Mouse (Mus musculus) liver, embryonic 16.5 days (tissue): Measurements from ENCODE around the gene Tmem232. TPM values are rescaled to one million over a fixed set of nuclear protein-coding genes. Genes with fewer than 3 reads are reported as not detected.

Experiments used
- ATAC-seq: fragments of 200-750 bp; cut with Nextera tagmentation; 2 replicates; pipeline ENCODE4 v1.8.0; 2017; ENCODE audit warnings: low read depth, mild to moderate bottlenecking, moderate number of reproducible peaks, moderate library complexity
- H3K27ac ChIP-seq: fragments of 300-500 bp; sonication (generic); 2 replicates; pipeline ENCODE4 v1.5.1; 2014; ENCODE audit warnings: mild to moderate bottlenecking, low read length
- H3K27me3 ChIP-seq: fragments of 300-500 bp; sonication (generic); 2 replicates; pipeline ENCODE4 v1.6.1; 2014; ENCODE audit warnings: low read depth, low read length, mixed read lengths; ENCODE audit not compliant: control insufficient read depth, insufficient read depth
- H3K36me3 ChIP-seq: fragments of 300-500 bp; sonication (generic); 2 replicates; pipeline ENCODE4 v1.6.1; 2014; ENCODE audit warnings: mild to moderate bottlenecking; ENCODE audit not compliant: control insufficient read depth, insufficient read depth
- H3K4me1 ChIP-seq: fragments of 300-500 bp; sonication (generic); 2 replicates; pipeline ENCODE4 v1.6.1; 2014; ENCODE audit warnings: low read depth, low read length, mixed read lengths; ENCODE audit not compliant: control insufficient read depth
- H3K4me2 ChIP-seq: fragments of 300-500 bp; sonication (generic); 2 replicates; pipeline ENCODE4 v1.6.1; 2014; ENCODE audit warnings: low read depth, low read length, mixed read lengths
- H3K4me3 ChIP-seq: fragments of 300-500 bp; sonication (generic); 2 replicates; pipeline ENCODE4 v1.5.1; 2014; ENCODE audit warnings: low read depth, mild to moderate bottlenecking, low read length
- H3K9ac ChIP-seq: fragments of 300-500 bp; sonication (generic); 2 replicates; pipeline ENCODE4 v1.6.1; 2014; ENCODE audit warnings: low read depth, low read length
- H3K9me3 ChIP-seq: fragments of 300-500 bp; sonication (generic); replicated peaks from 2 replicates; pipeline ENCODE4 v1.6.1; 2016; ENCODE audit warnings: low read length; ENCODE audit not compliant: control insufficient read depth
- WGBS: fragments of 180-500 bp; shearing (Covaris S2); extraction: QIAGEN DNeasy Blood & Tissue Kit; methylation state at CpG from one replicate; pipeline ENCODE4 v1.1.7; 2014; ENCODE audit not compliant: insufficient replicate concordance; 5-methylcytosine and 5-hydroxymethylcytosine counted together
- polyA plus RNA-seq: library from polyadenylated mRNA; unstranded; fragments of >200 nt; fragmentation: Nextera tagmentation; extraction: Ambion mirVana; gene quantifications from 2 replicates; pipeline ENCODE4 v1.2.1, GENCODE M21; 2015

The Tmem232 gene
- polyA plus RNA-seq, 1 experiment from 2014 or later = not detected

DNA sequence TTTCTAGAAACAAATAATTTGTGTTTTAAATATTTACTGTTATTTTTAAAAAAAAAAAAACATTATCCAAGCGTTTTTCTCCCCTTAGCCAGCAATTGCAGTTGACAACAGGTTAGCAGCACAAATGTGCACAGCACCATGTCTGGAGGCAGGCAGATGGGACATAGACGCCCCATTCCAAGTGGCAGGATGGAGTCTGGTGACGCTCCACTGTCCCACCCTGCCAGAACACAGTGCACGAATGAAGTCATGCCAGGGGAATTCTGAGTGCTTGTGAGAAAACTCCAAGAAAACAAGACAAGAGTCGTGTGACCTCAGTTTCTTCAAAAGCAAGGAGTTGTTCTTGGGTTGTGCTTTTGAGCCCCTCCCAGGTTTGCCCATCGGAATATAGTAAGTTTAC lies 22.8 kb upstream of the Tmem232 start:
- Histone ChIP-seq H3K9ac (no peak overlapping the region), H3K4me3 (no peak overlapping the region)
- ATAC-seq = no peak

DNA sequence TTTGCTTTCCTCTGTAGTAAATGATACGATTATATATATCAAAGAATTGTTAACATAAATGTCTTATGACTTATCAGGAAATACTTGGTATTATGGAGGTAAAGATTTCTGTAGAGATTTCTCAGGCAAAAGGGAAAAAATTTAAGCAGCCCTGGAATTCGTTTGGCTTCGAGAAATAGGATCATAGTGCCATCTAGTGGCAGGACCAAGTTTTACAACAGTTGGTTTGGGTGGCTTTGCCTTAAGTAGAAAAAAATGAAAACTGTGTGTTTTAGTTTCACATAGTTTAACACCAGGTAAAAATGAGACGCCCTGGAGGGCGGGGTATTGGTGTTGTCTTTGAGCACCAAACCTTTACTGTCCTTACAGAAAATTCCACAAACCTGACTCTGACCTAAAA lies 22.2 kb upstream of the Tmem232 start:
- Histone ChIP-seq H3K9me3 (no peaks in the 10 kb centered on the region), H3K36me3 (no peaks in the 10 kb centered on the region)
- ATAC-seq = no peak

More for the DNA sequence above, 22.8 kb upstream of the Tmem232 start:
- H3K27me3 ChIP-seq = no peaks in the 10 kb centered on the region
- no peak overlapping the region for H3K27ac ChIP-seq
- no peaks in the 10 kb centered on the region for H3K9me3 ChIP-seq
- H3K36me3 ChIP-seq = no peaks in the 10 kb centered on the region
- H3K4me2 ChIP-seq = no peak overlapping the region
- no peaks in the 10 kb centered on the region; the same call in 1 of the 2 replicates for H3K4me1 ChIP-seq
- WGBS = 49% methylated on average over 6 of the region's 6 CpGs

DNA sequence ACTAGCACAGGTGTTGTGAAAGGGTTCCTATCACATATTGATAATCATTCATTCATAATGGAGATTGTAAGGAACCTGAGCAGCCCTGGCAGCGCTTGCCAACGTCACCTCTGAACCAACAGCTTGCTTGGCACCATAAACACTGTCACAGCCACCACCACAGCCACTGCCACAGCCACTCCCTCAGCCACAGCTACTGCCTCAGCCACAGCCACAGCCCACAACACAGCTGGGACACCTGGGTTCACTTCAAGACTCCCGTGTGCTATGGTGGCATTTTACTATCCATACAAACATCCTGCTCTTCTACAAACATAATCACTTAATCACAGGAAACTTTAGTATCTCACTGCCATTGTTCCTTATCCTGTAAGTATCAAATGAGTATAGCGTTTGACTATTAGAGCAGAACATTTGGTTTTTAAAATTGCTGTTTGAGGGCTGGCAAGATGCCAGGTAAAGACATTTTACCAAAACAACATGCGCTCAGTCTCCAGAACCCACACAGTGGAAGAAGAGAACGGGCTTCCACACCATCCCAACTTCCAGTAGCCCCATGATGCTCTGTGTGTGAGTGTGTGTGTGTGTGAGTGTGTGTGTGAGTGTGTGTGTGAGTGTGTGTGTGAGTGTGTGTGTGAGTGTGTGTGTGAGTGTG lies 20.9 kb upstream of the Tmem232 start:
- 66% methylated on average over 6 of the region's 6 CpGs for WGBS
- no peak for ATAC-seq
- H3K4me2 ChIP-seq = no peak overlapping the region
- H3K4me1 ChIP-seq = peaks cover 7% of the 10 kb centered on the region
- H3K27ac ChIP-seq = no peak overlapping the region
- no peak overlapping the region for H3K9ac ChIP-seq
- no peak overlapping the region for H3K4me3 ChIP-seq
- H3K36me3 ChIP-seq = no peaks in the 10 kb centered on the region
- H3K9me3 ChIP-seq = no peaks in the 10 kb centered on the region
- H3K27me3 ChIP-seq = no peaks in the 10 kb centered on the region

More for the DNA sequence above, 22.2 kb upstream of the Tmem232 start:
- no peak overlapping the region for H3K27ac ChIP-seq
- no peak overlapping the region for H3K4me3 ChIP-seq
- H3K4me1 ChIP-seq = peaks cover 4% of the 10 kb centered on the region
- 5% methylated on average over 5 of the region's 5 CpGs for WGBS
- H3K4me2 ChIP-seq = no peak overlapping the region
- H3K27me3 ChIP-seq = no peaks in the 10 kb centered on the region
- no peak overlapping the region for H3K9ac ChIP-seq

DNA sequence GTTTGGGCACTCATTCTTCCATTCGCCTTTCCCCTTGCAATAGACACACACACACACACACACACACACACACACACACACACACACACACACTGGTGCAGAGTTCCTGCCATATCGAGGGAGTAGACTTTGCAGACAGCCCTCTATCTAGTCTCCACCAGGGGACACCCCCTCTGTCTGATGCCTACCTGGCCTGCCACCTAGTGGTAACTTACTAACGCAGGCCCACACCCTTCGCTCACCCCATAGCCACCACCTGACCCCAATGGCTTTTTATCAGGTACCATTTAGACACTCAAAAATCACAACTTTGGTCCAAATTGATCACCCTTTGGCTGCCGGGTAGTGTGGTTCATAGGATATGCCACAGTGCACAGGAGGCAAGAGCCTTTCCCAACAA lies 18.7 kb upstream of the Tmem232 start:
- WGBS = 32% methylated on average over 5 of the region's 5 CpGs
- H3K9ac ChIP-seq = no peak overlapping the region
- ATAC-seq = no peak
- H3K4me2 ChIP-seq = no peak overlapping the region
- H3K27ac ChIP-seq = no peak overlapping the region
- H3K9me3 ChIP-seq = no peaks in the 10 kb centered on the region
- peaks cover 7% of the 10 kb centered on the region for H3K4me1 ChIP-seq
- H3K4me3 ChIP-seq = no peak overlapping the region
- no peaks in the 10 kb centered on the region for H3K27me3 ChIP-seq
- no peaks in the 10 kb centered on the region for H3K36me3 ChIP-seq

- Histone ChIP-seq H3K9me3 (no peaks in the 10 kb centered on the region), H3K4me3 (no peak overlapping the region), H3K27ac (no peak overlapping the region), H3K27me3 (no peaks in the 10 kb centered on the region), H3K4me1 (peaks cover 7% of the 10 kb centered on the region), H3K4me2 (no peak overlapping the region), H3K9ac (no peak overlapping the region), H3K36me3 (no peaks in the 10 kb centered on the region)
- 56% methylated on average over 9 of the region's 9 CpGs for WGBS
- ATAC-seq = no peak
Observed at GRCm38 (mm10) chr17:65558788-65559187, 18.2 kb upstream of the Tmem232 start.

- no peaks in the 10 kb centered on the region for H3K36me3 ChIP-seq
- H3K4me1 ChIP-seq = peaks cover 7% of the 10 kb centered on the region
- ATAC-seq = no peak; the same call in 1 of the 2 replicates
- no peak overlapping the region for H3K27ac ChIP-seq
- no peak overlapping the region for H3K9ac ChIP-seq
- H3K4me3 ChIP-seq = no peak overlapping the region
- H3K27me3 ChIP-seq = no peaks in the 10 kb centered on the region
- 28% methylated on average over 9 of the region's 9 CpGs for WGBS
- no peak overlapping the region for H3K4me2 ChIP-seq
- H3K9me3 ChIP-seq = no peaks in the 10 kb centered on the region
Observed at GRCm38 (mm10) chr17:65558217-65558616, 17.6 kb upstream of the Tmem232 start.

DNA sequence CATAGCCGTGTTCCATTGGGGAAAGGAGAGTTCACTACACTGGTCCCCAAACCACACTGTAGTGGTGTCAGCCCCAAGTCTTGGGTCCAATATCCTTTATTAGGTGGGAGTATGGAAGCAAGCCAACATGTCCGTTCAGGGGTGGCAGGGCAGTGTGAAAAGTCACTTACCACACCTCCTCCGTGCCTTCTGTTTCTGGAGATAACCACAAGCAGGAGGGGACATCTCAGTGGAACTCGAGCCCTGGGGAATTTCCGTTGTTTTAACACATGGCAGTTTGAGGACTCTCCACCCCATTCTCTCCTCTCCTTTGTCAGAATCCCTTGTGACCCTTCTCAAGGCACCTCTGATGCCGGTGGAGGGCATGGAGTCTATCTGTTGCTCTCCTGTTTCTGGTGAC lies 16.6 kb upstream of the Tmem232 start:
- peak; percentile 80 for ATAC-seq
- H3K9ac ChIP-seq = no peak overlapping the region

DNA sequence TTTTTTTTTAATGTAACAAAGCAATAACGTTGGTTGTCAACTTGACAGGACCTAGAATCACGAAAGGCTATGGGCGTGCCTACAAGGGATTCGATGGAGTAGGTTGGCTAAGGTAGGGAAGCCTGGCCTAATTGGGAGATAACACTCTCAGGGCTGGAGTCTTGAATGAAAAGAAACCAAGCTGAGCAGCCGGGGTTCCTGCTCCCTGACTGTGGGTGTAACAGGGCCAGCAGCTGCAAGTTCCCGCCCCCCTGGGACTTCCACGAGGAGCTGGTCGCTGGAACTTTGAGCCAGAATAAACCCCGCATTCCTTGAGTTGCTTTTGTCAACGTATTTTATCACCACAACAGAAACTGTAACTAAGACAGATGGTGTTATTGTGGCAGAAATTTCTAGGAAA lies 16.2 kb upstream of the Tmem232 start:
- peak; percentile 66 for ATAC-seq
- Histone ChIP-seq H3K4me1 (peaks cover 7% of the 10 kb centered on the region), H3K4me2 (peak overlapping the region; percentile 32), H3K9ac (no peak overlapping the region), H3K4me3 (no peak overlapping the region), H3K27me3 (no peaks in the 10 kb centered on the region), H3K36me3 (no peaks in the 10 kb centered on the region), H3K9me3 (no peaks in the 10 kb centered on the region), H3K27ac (no peak overlapping the region)
- 33% methylated on average over 10 of the region's 10 CpGs for whole genome bisulfite sequencing

More for the DNA sequence above, 16.6 kb upstream of the Tmem232 start:
- H3K27me3 ChIP-seq = no peaks in the 10 kb centered on the region
- H3K4me2 ChIP-seq = peak overlapping the region; percentile 32
- H3K4me1 ChIP-seq = peaks cover 7% of the 10 kb centered on the region
- no peaks in the 10 kb centered on the region for H3K36me3 ChIP-seq
- no peak overlapping the region for H3K27ac ChIP-seq
- no peak overlapping the region for H3K4me3 ChIP-seq
- WGBS = 23% methylated on average over 6 of the region's 6 CpGs
- no peaks in the 10 kb centered on the region for H3K9me3 ChIP-seq

DNA sequence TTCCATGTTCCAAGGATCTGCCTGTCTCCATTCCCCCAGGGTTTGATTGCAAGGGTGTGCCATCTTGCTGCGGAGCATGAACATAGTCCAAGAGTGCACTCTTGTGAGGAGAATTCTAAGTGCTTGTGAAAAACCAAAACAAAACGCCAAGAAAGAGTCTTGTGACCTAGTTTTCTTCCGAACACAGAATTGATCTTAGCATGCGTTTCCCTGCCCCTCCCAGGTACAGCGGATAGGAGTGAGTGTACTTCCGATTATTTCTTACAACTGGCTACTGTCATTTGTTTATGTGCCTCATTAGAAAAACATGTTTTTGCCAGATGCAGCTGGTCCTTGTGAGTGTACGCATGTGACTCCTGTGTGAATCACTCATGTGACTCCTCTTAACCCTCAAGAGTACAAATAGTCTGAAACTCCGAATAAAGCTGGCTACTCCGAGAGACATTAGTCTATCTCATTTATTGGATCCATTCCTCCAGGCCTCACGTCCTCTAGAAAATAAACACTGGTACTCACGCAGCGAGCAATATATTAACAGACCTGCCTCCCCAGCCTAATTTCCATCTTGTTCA lies 11.9 kb upstream of the Tmem232 start:
- no peak overlapping the region for H3K9ac ChIP-seq
- ATAC-seq = no peak
- H3K9me3 ChIP-seq = no peaks in the 10 kb centered on the region
- no peak overlapping the region for H3K4me3 ChIP-seq
- no peak overlapping the region for H3K27ac ChIP-seq
- peaks cover under 1% of the 10 kb centered on the region; the same call in 1 of the 2 replicates for H3K4me1 ChIP-seq
- WGBS = 69% methylated on average over 12 of the region's 12 CpGs
- H3K4me2 ChIP-seq = no peak overlapping the region
- no peaks in the 10 kb centered on the region for H3K36me3 ChIP-seq
- H3K27me3 ChIP-seq = no peaks in the 10 kb centered on the region
